Mouse (Mus musculus): Measurements from ENCODE around the gene Sorbs1.

- TF ChIP-seq CTCF (IDR thresholded peaks at IDR 0.05; ENCODE audit: low read depth) (no peak), EP300 (IDR thresholded peaks at IDR 0.05; ENCODE audit: low read depth) (no peak)
These were observed 12.9 kb upstream of the Sorbs1 start for GRCm38 (mm10) chr19:40526367-40527014.
